Mouse (Mus musculus): ENCODE measurements at regions not wholly inside any gene's neighbourhood (a gene's known extent, or its start where the extent isn't known, plus 50 kb on each side); places are given as distances from the start of the nearest gene placed in this dataset.
A peak's percentile ranks its signal among the peaks of the same experiment; 100 is the strongest.

DNA sequence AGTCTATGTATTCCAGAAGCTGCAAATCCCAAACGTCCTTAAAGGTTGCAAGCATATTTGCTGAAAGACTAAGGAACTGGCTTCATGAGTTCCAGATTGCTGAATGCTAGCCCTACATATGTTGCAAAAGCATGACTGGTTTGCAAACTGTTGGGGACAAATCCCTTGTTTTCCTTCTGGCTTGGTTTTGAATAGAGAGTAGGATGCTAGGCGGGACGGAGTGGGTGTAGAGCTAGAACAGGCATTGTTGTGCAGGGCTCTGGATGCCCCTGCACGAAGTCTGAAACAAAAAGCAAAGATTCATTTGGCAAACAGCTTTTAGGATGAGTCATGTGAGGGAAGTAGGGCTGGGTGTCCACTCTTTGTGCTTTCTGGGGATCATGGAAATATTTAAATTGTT, 500.9 kb upstream of the Cnksr2 start:
- H3K4me3 ChIP-seq, result no peak overlapping the region
- H3K27ac ChIP-seq, result no peak overlapping the region
- DNase-seq, result no peak
- TF ChIP-seq CTCF (IDR thresholded peaks at IDR 0.05), result no peak
- intact Hi-C loops (cut with DNase I), result no loop called here

DNA sequence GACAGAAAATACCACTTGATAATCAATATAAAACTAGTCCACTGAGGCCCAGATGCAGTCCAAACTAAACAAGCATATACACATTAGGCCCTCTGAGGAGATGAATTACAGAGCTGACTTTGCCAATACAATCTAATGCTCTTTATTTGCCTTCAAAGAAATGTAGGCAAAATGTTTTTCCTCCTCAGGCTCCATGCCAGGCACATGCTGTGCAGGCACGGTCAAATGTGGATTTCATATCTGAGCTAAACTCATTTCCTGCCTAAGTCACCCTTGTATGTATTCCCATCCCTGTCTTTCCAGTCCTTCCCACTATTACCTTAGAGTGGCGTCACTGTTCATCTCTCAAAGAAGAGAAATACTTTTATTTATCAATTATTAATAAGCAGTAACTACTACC, 534.8 kb upstream of the Cnksr2 start:
- Histone ChIP-seq H3K27ac (no peak overlapping the region), H3K4me3 (no peak overlapping the region)
- DNase-seq, result no peak
- no peak for TF ChIP-seq CTCF (IDR thresholded peaks at IDR 0.05)
- intact Hi-C loops (cut with DNase I), result no loop called here

DNA sequence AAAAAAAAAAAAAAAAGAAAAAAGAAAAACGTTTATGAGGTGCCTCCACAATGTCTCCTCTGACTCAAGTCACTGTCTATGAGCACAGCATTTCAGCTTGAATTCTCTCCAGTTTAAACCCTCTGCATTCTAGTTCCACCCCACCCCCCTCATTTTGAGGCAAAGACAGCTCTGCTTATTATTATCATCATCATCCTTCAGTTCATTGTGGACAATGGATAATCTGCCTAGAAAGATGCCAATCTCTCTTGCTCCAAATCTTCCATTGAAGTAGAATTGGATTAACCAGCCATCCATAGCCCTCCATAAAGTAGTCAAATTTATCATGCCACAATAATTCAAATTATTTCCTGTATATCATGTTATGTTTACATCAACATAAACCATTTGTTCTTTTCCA, 570.0 kb upstream of the Cnksr2 start:
- intact Hi-C loops (cut with DNase I), result no loop called here
- DNase-seq, result no peak
- no peak for TF ChIP-seq CTCF (IDR thresholded peaks at IDR 0.05)
- Histone ChIP-seq H3K27ac (no peak overlapping the region), H3K4me3 (no peak overlapping the region)

DNA sequence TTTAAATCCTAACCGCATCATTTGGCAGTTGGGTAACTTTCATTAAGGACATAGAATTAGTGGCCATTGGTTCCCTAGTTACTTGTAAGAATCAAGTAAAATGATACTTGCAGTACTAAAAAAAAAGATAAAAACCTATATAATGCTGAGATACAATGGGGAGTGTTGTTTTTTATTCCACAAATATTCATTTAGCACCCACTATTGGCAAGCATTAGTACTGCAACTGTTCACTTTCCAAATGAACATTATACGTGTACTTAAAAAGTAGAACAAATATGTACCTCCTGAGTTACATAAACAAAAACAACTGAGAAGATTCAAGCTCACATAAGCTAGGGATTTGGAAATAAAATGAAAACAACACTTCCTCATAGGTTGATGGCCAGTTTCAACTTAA, 570.5 kb upstream of the Cnksr2 start:
- DNase-seq, result no peak
- intact Hi-C loops (cut with DNase I), result no loop called here
- H3K4me3 ChIP-seq, result no peak overlapping the region
- no peak overlapping the region for H3K27ac ChIP-seq
- TF ChIP-seq CTCF (IDR thresholded peaks at IDR 0.05), result peak; percentile 42; the same call in 1 of the 2 replicates

DNA sequence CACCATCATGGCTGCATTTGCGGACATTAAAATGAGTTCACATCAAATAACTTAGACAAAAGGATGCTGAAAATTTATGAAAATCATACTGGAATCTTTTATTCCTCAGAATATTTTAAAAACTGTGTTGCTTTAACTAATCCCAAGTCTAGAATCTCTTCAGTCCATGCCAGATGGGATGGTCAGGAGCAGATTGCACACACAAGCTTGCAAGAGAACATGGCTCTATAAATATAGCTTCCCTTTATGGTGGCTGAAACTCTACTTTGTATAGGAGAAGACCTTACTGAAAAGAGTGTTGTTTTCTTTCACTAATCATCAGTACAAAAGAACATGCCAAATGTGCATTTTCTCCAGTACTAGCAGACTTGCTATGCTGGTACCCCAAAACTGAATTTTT, 570.9 kb upstream of the Cnksr2 start:
- H3K4me3 ChIP-seq, result no peak overlapping the region
- TF ChIP-seq CTCF (IDR thresholded peaks at IDR 0.05), result no peak
- no peak for DNase-seq
- H3K27ac ChIP-seq, result no peak overlapping the region
- intact Hi-C loops (cut with DNase I), result no loop called here

DNA sequence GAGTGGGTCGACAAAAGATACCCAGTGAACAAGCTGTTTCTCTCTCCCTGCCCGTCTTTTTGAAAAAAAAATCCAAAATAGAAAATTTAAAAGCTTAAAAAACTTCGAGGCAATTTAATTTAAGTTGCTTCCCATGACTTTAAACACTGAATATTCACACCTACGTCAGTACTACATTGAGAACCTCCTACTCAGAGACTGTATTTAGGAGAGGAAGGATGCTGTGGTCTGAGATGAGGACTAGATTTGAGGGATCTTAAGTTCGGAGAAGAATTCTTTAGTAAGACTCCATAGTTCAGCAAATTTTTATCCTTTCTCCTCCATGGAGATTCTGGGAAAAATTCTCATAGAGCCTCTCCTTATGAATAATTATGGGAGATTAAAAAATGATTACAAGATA, 571.4 kb upstream of the Cnksr2 start:
- Histone ChIP-seq H3K27ac (no peak overlapping the region), H3K4me3 (no peak overlapping the region)
- intact Hi-C loops (cut with DNase I), result no loop called here
- no peak for DNase-seq
- no peak for TF ChIP-seq CTCF (IDR thresholded peaks at IDR 0.05)

DNA sequence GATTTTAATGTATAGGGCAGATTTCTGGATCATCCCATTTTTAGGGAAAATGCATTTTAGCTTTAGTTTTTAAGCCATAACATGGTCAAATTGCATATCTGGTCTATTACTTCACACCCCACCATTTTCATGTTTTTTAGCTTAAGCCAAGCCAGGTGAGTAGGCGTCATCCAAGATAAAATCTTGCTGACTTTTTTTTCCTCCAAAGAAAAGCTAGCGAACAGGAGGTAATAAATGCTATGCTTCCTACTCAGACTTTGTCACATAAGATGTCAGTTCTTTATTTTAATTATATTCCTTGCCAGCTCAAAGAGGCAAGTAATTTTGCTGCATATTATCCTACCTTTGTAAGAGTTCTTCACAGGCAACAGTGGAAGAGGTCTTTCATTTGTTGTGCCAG, 572.0 kb upstream of the Cnksr2 start:
- intact Hi-C loops (cut with DNase I), result no loop called here
- no peak overlapping the region for H3K27ac ChIP-seq

DNA sequence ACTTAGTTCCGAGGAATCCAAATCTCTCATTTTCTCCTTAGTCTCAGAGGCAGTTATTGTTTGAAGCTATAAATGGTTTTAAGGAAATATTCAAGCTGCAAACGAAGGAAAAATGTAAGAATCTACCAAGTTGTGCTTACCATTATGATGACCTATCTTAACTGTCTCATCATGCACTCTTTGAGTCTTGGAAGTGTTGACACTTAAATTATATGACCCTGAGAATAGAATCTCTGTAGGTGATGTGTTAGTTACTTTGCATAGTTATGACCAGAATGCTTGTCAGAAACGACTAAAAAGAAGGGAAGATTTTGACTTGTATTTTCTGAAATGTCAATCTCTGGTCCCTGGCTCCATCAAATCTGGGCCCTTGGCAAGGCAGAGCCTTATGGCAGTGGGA, 582.7 kb upstream of the Rps6ka3 start:
- DNase-seq, result no peak
- no peak overlapping the region for H3K4me3 ChIP-seq
- H3K27ac ChIP-seq, result no peak overlapping the region
- intact Hi-C loops (cut with DNase I), result no loop called here
- TF ChIP-seq CTCF (IDR thresholded peaks at IDR 0.05), result no peak

More for the DNA sequence above, 572.0 kb upstream of the Cnksr2 start:
- DNase-seq, result no peak
- no peak for TF ChIP-seq CTCF (IDR thresholded peaks at IDR 0.05)
- H3K4me3 ChIP-seq, result no peak overlapping the region

DNA sequence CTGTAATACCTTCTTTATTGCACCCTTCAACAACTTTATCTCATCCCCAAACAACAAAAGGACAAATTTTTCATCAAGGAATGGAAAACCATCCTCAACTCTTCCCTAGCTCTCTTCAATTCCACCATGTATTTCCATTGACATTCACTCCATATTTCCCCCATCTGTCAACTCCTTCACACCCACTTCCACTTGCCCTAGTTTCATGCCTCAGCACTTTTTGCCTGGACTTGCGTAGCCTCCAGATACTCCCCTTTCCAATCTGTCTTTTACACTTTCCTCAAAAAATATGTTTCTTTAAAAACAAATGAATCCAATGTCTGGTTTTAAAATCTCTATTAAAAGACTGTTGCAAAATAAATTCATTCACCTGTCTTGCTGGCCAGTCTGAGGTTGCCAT, 577.7 kb upstream of the Rps6ka3 start:
- no peak for DNase-seq
- intact Hi-C loops (cut with DNase I), result no loop called here
- Histone ChIP-seq H3K27ac (no peak overlapping the region), H3K4me3 (no peak overlapping the region)
- TF ChIP-seq CTCF (IDR thresholded peaks at IDR 0.05), result no peak

DNA sequence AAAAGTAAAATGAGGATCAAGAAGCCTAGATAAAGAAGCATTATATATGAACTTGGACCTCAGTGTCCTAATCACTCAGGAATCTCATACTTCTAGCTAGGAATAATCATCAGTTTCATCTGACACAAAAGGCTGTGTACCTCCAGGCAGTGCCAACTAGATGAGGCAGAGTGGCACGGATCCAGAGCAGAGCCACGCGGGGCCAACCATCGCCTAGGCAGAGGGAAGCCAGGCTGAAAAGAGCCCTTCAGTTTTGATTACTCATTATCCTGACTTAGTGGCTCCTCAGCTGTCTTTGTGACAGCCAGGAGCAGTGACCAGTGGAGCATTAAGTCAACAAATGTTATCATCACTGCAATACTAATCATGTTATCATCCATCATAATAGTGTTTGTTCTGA, 557.9 kb upstream of the Rps6ka3 start:
- Histone ChIP-seq H3K27ac (no peak overlapping the region), H3K4me3 (no peak overlapping the region)
- no peak for DNase-seq
- no peak for TF ChIP-seq CTCF (IDR thresholded peaks at IDR 0.05)
- intact Hi-C loops (cut with DNase I), result no loop called here

DNA sequence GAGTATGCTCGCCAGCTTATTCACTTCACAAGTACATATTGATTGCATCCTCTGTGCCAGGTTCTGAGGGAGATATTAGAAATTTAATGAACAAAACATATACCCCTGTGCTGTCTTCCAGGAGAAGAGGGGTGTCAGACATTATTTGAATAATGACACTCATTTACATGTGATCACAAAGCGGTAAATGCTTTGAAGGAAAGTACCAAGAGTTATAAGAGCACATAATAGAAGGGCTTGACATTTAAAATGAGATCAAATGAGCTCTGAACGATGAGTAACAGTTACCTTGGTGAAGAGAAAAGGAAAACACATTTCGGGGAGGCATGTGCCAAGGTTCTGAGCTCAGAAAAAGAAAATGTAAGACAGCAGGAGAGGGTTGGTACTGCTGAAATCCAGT, 553.9 kb upstream of the Rps6ka3 start:
- Histone ChIP-seq H3K4me3 (no peak overlapping the region), H3K27ac (no peak overlapping the region)
- TF ChIP-seq CTCF (IDR thresholded peaks at IDR 0.05), result no peak
- intact Hi-C loops (cut with DNase I), result no loop called here
- DNase-seq, result no peak

DNA sequence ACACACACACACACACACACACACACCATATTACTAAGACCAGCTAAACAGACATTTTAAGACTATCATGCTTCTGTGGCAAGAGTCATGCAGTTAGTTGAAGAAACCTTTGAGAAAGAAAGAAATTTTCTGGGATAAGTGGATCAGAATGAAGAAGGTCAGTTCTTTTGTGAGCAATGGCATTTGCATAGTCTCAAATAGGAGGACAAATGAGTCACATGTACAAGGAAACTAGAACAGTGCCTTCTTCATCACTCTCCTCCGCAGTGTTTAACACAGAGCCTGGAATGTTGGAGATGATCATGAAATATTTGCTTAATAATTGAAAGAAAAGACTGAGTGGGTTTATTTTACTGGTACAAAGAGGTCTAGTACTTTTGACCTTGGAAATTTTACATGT, 515.9 kb upstream of the Rps6ka3 start:
- Histone ChIP-seq H3K4me3 (no peak overlapping the region), H3K27ac (no peak overlapping the region)
- intact Hi-C loops (cut with DNase I), result no loop called here
- no peak for DNase-seq
- no peak for TF ChIP-seq CTCF (IDR thresholded peaks at IDR 0.05)

DNA sequence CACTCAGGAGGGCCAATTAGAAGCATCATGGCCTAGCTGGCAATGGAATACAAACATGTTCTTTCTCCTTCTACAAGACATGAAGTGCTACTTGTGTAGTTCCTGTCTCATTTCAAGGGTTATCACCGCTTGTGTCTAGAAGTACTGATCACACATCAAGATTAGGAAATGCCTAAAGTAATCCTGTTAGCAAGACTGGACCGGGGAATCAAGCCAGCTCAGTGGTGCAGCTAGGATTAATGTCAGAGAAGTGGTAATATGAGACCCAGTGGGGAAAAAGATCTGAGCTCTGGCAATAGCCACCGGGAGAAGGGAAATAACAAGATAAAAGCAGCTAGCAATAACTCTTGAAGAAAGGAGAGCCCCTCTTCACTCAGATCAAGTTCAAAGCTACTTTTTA, 506.7 kb upstream of the Rps6ka3 start:
- intact Hi-C loops (cut with DNase I), result no loop called here
- DNase-seq, result peak; percentile 24

DNA sequence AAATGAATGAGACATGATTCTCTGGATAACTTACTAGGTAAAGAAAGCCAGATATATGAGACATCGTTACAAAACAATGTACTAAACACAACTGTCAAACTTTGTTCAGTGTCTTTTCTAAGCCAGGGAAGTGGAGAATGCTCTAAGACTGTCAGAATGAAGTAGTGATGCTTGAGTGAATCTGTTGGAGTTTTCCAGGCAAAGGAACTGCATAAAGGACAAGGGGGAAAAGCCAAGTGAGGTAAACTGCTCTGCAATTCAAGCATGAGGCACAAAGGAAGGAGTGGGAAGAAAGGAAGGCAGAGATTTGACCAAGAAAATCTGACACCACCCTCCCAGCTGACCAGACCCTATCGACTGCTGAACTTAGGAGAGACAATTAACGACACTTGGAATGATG, 500.3 kb upstream of the Rps6ka3 start:
- intact Hi-C loops (cut with DNase I), result no loop called here
- no peak for DNase-seq
- H3K27ac ChIP-seq, result no peak overlapping the region
- H3K4me3 ChIP-seq, result no peak overlapping the region
- no peak for TF ChIP-seq CTCF (IDR thresholded peaks at IDR 0.05)

More for the DNA sequence above, 506.7 kb upstream of the Rps6ka3 start:
- H3K27ac ChIP-seq, result no peak overlapping the region
- TF ChIP-seq CTCF (IDR thresholded peaks at IDR 0.05), result no peak
- H3K4me3 ChIP-seq, result no peak overlapping the region

DNA sequence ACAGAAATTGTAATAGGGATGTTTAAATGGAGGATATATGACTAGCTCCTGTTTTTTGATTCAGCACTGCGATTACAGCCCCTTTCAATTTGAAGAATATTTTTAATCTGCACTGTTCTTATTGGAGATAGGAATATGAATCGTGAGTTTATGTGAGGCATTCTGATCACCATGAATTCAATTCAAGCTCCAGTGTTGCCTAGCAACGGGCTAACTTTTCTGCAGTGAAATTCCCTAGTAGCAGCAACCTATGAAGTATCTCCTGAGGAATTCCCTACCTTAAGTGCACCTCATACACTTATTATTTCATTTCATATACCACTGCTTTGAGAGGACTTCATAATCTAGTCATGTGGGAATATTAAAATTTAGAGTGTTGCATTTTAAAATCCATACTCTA, 465.4 kb upstream of the Rps6ka3 start:
- intact Hi-C loops (cut with DNase I), result no loop called here
- Histone ChIP-seq H3K4me3 (no peak overlapping the region), H3K27ac (no peak overlapping the region)
- no peak for DNase-seq
- TF ChIP-seq CTCF (IDR thresholded peaks at IDR 0.05), result no peak

Data from gastrocnemius, adult 2 months (tissue).